Mouse (Mus musculus): ENCODE results near the gene Ralgds.

DNA sequence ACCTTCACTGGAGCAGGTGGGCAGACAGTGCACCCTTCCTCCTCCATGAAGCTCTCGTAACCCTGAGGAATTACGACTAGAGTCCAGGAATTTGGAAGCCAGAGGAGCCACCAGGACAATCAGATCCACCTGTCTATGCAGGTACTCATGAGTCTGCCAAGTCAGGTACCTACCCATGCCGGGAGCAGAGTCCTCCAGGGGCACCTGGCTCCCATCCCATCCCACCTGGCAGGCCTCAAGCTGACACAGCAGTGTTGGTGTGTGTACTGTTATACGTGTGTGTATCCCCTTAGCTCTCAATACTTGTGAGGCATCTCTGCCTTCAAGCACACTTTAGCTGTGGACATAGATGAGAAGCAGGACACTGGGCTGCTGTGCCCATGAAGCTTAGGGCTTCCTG lies 9.2 kb downstream of the Ralgds start:
- TF ChIP-seq CTCF (IDR thresholded peaks at IDR 0.05; ENCODE audit: control insufficient read depth, insufficient read depth, low read length) (no peak), POLR2A (IDR thresholded peaks at IDR 0.05; ENCODE audit: borderline replicate concordance, control insufficient read depth, low read depth, low read length) (no peak)

Data from bone marrow, adult 2 months (tissue).